Mouse (Mus musculus) brain, embryonic 14.5 days (tissue): ENCODE data around the gene Gp1bb.

ENCODE experiments used
- CTCF ChIP-seq: fragments of 200-500 bp; IDR thresholded peaks from 2 replicates; pipeline ENCODE4 v1.5.1; 2012; ENCODE audit warnings: inconsistent platforms, mild to moderate bottlenecking, moderate library complexity, borderline replicate concordance; ENCODE audit not compliant: insufficient read depth, insufficient read length; ENCODE audit errors: extremely low read depth
- POLR2A ChIP-seq: fragments of 200-500 bp; IDR thresholded peaks from 2 replicates; pipeline ENCODE4 v1.6.1; 2012; ENCODE audit warnings: mild to moderate bottlenecking, inconsistent platforms, borderline replicate concordance; ENCODE audit not compliant: poor library complexity, insufficient read depth, insufficient read length, severe bottlenecking; ENCODE audit errors: extremely low read depth

DNA sequence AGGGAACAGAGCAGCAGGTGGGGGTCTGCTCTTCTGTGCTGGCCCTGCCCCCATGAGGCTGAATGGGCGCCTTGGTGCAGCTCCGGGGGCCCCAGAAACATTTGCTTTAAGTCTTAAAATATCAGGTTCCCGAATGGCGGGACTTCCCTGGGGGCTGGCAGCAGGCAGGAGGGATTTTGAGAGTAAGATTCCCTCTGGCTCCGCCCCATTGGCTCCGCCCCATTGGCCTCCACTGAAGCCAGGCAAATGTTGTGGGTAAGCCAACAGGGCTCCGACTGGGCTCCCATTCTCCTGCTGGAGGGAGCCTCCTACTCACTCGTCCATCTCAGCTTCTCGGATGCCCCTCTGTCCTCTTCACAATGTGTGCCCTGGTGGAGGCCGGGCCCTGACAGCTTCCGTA lies 14.0 kb downstream of the Gp1bb start:
- TF ChIP-seq CTCF = no peak
- no peak for TF ChIP-seq POLR2A
